Mouse (Mus musculus): ENCODE measurements around the gene 1110065P20Rik.
A peak's percentile ranks its signal among the peaks of the same experiment; 100 is the strongest.

The 1110065P20Rik gene

GRCm38 (mm10) chr4:124811347-124811975, 39.5 kb downstream of the 1110065P20Rik start:
- no peak for TF ChIP-seq GATA4 (IDR thresholded peaks at IDR 0.05; ENCODE audit: insufficient replicate concordance, low read length)

DNA sequence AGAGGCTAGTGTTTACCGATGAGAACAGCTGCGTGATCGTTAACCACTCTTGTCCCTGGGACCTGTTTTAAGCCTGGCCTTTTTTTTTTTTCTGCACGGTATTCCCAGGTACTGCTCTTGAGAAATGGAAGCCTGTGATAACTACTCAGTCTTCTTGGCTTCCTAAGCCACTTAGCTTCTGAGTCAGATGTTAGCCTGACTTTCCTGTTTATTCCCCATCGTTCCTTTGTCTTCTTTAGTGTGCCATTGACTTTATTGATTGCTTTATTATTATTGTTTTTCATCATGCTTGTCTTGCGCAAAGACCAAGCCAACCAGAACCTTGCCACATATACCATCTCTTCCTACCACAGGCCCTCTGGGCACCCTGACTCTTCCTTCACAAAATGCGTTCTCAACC, 40.9 kb downstream of the 1110065P20Rik start:
- TF ChIP-seq GATA4 (IDR thresholded peaks at IDR 0.05; ENCODE audit: insufficient replicate concordance, low read length), result no peak

- no peak for TF ChIP-seq GATA4 (IDR thresholded peaks at IDR 0.05; ENCODE audit: insufficient replicate concordance, low read length)
These were observed 41.7 kb downstream of the 1110065P20Rik start for GRCm38 (mm10) chr4:124809136-124809883.

DNA sequence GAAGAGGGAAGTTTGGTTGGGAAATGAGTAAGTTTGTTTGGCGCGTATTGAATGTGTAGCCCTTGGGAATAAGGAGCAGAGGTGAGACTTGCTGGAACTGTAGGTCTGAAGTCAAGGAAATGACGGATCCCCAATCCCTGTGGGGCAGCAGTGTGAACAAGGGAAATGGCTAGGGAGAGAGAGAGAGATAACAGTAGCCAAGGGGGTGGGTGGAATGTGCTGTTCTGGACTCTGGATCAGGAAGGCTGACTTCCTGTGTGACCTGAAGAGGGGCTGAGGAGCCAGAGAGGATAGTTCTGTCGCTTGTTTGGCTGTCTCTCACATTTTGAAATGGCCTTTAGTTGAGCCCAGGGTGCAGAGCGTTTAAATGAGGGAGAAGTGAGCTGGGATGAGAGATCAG, 42.5 kb downstream of the 1110065P20Rik start:
- TF ChIP-seq GATA4 (IDR thresholded peaks at IDR 0.05; ENCODE audit: insufficient replicate concordance, low read length), result peak; percentile 94

DNA sequence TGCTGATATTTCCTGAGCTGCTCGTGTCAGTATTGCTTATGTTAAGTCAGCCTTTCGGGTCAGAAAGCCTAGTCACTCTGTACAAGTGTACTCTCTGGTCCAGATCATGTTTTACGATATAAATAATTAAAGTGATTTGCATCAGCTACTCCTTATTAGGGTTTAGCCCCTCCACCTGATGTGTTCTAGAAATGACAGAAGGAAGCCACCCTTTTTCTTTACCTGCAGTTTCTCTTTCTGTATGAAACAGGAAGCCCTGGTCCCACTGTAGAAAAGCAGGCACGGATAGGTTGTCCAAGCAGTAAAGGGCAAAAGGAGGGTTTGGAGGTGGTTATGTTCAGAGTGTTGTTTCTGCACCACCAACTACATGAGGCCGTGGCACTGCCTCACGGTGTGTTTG, 47.6 kb downstream of the 1110065P20Rik start:
- no peak for TF ChIP-seq GATA4 (IDR thresholded peaks at IDR 0.05; ENCODE audit: insufficient replicate concordance, low read length)

DNA sequence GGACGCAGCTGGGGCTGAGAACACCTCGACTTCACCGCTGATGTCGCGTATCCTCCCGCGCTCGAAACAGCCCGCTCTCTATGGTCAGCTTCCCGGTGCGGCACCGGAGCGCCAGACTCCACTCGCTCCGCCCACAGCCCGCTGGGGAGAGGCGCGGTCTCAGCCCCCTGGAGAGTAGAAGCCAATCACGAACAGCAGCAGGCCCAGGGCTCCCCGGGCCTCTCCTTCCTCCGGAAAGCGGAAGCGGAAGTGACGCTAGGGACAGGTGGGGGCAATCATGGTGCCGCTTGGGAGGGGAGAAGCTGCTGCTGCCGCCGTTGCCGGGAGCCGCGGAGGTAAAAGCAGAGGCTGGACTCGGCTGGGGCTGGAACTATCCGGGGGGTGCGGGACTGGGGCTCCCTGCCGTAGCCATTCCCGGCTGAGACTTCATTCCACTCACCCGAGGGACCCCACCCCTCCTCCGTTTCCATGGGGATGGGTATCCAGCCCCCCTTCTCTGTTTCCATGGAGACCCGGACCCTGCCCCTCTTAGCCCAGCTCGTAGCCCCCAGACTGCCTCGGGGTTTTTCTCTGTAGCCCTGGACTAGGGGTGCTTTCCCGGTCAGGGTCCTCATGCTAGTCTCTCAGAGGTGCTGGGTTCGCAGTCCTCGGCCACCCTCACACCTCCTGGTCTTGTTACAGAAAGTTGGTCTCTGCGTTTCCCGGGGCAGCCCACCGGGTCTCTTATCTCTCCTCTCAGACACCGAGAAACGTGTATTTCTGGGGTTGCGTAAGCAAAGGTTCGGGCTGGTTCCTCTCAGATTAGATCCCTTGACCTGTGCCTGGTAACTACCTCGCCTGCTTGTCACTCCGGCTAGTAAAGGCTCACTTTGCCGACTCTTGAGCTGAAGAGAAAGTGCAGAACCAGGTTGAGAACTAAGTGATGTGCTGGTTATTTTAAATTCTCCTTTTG, 48.4 kb downstream of the 1110065P20Rik start:
- no peak; the same call in 1 of the 2 replicates for TF ChIP-seq GATA4 (IDR thresholded peaks at IDR 0.05; ENCODE audit: insufficient replicate concordance, low read length)

- TF ChIP-seq GATA4 (IDR thresholded peaks at IDR 0.05; ENCODE audit: insufficient replicate concordance, low read length), result no peak
These were observed 49.3 kb downstream of the 1110065P20Rik start, which contains the start of gene Mtf1 for GRCm38 (mm10) chr4:124801552-124802308. Gene Mtf1, plus strand, starts transcription at chr4:124802104.

Data from liver, adult (tissue).